Mouse (Mus musculus) E14TG2a.4 (cell line): Measurements from ENCODE around the gene Scd4.

ENCODE experiments used
- CTCF ChIP-seq: conservative IDR thresholded peaks from 2 replicates; pipeline ENCODE4 v1.5.1; 2014; ENCODE audit warnings: low read length
- NANOG ChIP-seq: IDR thresholded peaks from 2 replicates; pipeline ENCODE4 v1.6.1; 2014; ENCODE audit warnings: borderline replicate concordance, low read length, mixed read lengths
- POU5F1 ChIP-seq: IDR thresholded peaks from 2 replicates; pipeline ENCODE4 v1.6.1; 2014; ENCODE audit warnings: low read length, borderline replicate concordance

DNA sequence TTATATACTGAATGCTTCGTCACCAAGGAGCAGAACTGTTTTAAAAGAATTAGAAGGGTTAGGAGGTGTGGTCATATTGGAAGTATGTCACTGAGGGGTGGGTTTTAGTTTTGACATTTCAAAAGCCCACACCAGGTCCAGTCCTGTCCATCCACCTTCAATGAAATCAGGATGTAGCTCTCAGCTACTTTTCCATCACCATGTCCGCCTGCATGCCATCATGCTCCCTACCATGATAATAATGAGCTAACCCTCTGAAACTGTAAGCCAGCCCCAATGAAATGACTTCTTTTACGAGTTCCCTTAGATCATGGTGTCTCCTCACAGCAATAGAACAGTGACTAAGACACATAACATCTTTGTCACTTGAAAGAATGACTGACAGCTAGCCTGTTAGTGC, 12.6 kb upstream of the Scd4 start:
- no peak for TF ChIP-seq CTCF
- no peak for TF ChIP-seq NANOG
- TF ChIP-seq POU5F1, result no peak
